Mouse (Mus musculus): ENCODE data around the gene Sec22c.

Gene Sec22c

DNA sequence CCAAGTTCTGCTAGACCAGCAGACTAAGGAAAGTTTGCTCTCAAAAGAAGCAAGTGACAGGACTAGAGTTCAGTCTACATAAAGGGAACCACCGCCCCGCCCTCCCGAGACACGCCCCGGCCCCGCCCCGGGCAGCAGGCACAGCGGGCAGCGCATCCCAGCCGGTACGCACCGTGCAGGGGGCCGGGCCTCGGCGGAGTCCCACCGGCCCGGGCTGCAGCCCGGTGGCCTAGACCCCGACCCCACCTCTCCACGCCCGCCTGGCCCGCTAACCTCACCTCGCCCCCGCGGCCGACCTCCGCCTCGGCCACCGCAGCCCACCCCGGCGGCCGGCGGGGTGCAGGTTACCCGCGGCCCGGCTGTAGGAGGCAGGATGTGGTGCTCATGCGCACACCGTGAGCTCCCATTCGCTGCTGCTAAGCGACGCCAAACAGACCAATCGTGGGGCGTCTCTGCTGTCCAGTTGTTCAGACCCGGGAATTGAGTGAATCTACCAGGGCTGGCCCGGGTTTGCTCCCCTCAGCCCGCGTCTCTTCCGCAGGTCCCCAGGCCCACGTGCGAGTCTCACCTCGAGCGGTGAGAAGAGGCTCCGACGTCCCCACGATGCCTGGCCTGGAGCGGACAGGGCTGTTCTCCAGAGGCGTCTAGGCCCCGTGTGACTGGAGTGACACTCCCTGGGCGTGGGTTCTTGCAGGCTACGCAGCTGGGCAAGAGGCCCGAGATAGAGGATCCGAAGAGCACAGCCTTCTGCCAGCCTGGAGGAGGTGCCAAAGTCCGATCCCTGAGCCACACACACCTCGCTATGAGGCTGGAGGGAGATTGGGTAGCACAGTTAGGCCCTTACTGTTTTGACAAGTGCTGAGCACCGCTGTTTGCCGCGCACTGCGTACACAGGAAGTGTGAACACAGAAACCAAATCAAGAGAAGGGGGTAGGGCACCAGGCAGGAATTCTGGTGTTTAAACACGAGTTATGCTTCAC is at the start of gene Sec22c:
Gene Sec22c (minus strand): TSS at position 845 of the 980 bp plus-strand sequence.
- peak; percentile 90 to 91 for DNase-seq (ENCODE audit: low spot score in 2 of 2)

GRCm38 (mm10) chr9:121754624-121755023 is 49.3 kb upstream of the Sec22c start:
- DNase-seq (ENCODE audit: low spot score in 2 of 2) = no peak

GRCm38 (mm10) chr9:121752774-121753173 is 47.5 kb upstream of the Sec22c start:
- DNase-seq (ENCODE audit: low spot score in 2 of 2) = no peak

GRCm38 (mm10) chr9:121744051-121744450 is 38.8 kb upstream of the Sec22c start:
- DNase-seq (ENCODE audit: low spot score in 2 of 2) = no peak

GRCm38 (mm10) chr9:121741168-121741567 is 35.9 kb upstream of the Sec22c start:
- DNase-seq (ENCODE audit: low spot score in 2 of 2) = no peak

DNA sequence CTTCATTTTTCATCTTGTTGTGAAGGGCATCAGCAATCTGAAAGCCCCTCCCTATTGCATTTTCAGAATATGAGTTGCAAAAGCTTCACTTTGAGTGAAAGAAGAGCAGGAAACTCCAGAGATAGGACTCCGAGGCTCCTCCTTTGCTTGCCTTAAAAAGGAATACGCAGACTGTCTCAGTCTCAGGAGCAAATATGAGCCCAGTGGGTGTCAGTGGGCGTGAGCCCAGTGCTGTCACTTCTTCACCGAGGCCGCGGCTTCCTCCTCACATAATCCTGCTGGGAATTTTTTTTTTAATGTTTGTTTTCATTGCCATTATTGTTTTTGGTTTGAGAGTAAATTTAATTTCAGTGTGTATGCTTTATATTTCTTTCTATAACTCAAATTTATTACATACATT is 35.2 kb upstream of the Sec22c start:
- DNase-seq (ENCODE audit: low spot score in 2 of 2) = no peak

- peak in 1 of 2 experiments; percentile 6 for DNase-seq (ENCODE audit: low spot score in 2 of 2)
These were observed 14.3 kb upstream of the Sec22c start for GRCm38 (mm10) chr9:121719347-121720331.

DNA sequence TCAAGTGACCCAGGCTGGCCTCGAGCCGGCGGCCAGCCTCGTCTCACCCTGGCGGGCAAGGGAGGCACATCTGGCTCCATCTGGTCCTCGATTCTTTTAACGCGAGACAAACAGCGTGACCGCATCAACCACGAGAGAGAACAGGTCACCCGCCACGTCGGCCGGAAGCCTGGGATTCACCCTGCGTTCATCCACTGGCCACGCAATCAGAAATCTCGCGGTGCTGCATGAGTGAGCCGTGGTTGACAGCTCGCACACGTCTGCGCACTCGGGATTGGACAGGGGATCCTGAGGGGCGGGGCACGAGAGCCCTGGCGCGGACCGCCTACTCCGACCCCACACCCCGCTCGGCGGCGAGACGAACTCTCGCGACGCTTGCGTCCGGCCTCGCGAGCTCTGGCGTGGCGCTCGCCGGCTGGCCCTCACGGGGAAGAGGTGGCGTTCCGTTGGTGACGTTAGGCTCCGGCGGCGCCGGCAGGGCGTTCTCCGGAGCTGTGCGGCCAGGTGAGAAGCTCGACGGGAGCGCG is 13.6 kb upstream of the Sec22c start, which contains the start of gene Nktr:
Gene Nktr (plus strand): TSS at position 378 of the 527 bp plus-strand sequence.
- DNase-seq (ENCODE audit: low spot score in 2 of 2) = peak; percentile 97 to 98

GRCm38 (mm10) chr9:121718070-121718705 is 12.9 kb upstream of the Sec22c start:
- DNase-seq (ENCODE audit: low spot score in 2 of 2) = no peak

GRCm38 (mm10) chr9:121717048-121717447 is 11.8 kb upstream of the Sec22c start:
- no peak for DNase-seq (ENCODE audit: low spot score in 2 of 2)

GRCm38 (mm10) chr9:121710584-121710975 is 5.3 kb upstream of the Sec22c start:
- peak; percentile 20 to 45 for DNase-seq (ENCODE audit: low spot score in 2 of 2)

DNA sequence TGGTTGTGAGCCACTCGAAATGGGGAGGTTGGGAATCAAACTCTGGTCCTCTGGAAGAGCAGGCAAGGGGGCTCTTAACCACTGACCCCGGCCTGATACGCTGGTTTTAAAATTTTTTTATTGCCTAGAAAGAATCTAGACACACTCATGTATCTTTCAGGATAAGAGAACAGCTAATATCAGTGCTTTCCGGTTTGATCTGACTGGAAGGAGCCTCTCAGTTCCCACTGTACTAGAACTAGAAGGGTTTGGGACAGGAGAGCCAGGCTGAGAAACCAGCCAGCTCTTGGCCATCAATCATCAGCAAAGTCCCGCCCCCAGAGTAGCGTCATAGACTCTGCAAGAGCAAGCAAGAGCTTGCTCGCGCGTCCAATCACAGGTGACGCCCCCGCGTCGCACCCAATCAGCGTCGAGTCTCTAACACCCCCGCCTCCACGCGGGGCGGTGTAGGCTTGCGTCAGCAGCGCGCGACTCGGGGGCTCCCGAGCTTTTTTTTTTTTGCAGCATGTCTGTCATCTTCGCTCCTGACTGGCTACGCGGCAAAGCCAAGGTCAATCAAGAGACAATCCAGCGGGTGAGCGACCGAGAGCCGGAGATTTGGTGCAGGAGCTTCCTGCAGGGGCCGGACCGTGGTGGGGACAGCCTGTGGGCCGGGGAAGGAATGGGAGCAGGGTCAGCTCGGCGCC is 4.8 kb upstream of the Sec22c start, which contains the start of gene Ss18l2:
Gene Ss18l2 (plus strand): TSS at position 432 of the 686 bp plus-strand sequence.
- DNase-seq (ENCODE audit: low spot score in 2 of 2) = peak; percentile 96 to 98

DNA sequence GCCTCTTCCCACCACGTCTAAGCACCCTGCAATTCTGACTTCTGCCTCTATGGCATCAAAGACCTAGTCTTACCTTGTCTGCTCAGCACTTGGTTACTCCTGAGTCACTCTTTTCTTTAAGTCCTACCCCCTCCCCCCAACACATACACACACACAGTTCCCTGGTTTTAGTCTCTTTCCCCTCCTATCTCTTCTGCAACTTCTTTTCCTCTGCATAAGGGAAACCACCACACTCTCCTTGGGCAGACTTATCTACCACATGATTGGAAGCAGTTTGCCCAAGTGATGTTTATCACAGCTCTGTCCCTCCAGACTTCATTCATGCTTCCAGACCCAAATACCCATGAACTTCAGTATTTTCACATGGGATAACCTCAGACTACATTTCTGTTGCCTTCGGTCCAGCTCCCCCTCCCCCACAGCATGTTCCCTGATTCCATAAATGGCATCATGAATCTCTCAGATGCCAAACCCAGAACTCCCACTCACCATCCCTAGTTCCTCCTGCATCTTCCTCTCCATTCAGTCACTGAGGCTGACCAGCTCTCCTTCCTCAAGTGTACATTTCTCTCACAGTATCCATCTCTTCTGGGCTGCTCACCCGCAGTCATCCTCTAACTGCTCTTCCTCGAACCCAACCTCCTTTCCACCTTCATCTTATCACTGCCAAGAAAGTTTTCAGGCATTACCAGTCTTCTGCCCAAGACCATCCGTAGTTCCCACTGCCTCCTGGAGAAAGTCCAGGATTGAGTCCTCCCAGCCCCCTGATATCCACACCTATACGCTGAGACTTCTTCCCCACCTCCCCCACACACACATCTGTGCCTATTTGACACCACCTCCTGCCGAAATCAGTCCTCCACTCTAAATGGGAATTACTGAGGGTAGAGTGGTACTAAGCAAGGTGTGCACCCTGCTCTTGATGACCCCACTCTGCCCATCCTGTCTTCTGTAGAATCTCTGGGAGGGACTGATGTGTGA is 3.5 kb upstream of the Sec22c start:
- DNase-seq (ENCODE audit: low spot score in 2 of 2) = no peak

DNA sequence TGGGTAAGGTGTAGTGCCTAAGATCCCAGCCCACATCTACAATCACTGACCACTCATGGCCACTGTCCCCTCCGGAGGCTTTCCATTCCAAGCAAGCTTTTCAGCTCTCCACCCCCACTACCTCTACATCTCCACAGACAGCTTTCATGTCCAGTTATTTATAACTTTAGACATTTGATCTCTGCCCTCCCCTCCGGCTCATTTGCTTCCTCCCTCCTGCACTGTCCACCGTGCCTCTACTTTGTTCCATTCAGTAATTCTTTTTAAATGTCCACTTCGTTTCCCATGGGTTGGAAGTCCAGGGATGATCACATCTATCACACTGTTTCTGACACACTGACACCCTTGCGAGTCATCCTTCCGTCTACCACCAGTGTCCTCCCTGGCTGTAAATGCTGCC is 2.5 kb upstream of the Sec22c start:
- DNase-seq (ENCODE audit: low spot score in 2 of 2) = no peak

DNA sequence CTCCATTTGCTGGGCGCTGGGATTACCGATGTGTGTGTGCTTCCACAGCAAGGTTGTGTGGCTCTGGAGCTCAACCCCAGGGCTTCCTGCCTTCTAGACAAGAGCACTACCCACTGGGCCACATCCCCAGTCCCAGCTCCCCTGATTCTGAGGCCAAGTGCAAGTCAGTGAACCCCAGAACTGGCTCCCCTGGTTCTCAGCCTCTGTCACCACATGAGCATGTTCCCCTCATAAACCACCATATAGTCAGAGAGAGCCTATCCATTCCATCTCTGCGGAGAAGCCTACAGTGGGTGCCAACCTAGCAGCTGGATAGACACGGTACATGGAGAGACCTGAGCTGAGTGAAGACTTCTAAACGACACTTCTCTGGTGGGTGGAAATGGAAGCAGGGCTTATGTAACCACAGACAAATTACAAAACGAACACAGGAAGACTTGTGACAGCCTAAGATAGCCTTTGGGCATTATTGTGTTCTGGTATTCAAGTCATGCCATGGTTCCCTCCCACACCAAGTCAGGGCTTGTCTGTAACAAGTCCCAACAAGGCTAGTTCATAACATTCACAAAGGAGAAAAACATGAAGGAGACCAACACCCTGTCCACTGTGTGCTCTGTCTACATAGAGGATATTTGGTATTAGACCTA is 862 bp upstream of the Sec22c start:
- DNase-seq (ENCODE audit: low spot score in 2 of 2) = no peak

DNA sequence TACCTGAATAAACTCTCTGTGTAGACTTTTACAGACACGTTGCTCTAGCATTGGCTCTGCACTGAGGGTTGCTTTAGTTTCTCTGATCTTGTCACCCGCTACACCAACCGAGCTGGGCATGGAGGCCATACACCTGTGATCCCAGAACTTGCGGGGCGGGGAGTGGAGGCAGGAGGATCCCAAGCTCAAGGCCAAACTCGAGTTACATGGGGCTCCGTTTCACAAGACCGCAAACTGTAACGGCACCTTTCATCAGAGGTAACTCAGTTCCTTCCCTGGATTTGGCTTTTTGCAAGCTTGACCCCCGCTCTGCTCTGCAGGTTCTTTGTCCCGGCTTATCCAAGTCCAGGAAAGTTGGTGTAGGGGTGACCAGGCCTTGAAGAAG is 1.0 kb downstream of the Sec22c start:
- DNase-seq (ENCODE audit: low spot score in 2 of 2) = no peak

GRCm38 (mm10) chr9:121697150-121698049 is 7.9 kb downstream of the Sec22c start:
- peak in 1 of 2 experiments; percentile 58 for DNase-seq (ENCODE audit: low spot score in 2 of 2)

GRCm38 (mm10) chr9:121696626-121697025 is 8.7 kb downstream of the Sec22c start:
- DNase-seq (ENCODE audit: low spot score in 2 of 2) = no peak
